Comparison of ENCODE assay signal across 12 mouse cellular contexts in the genomic region with DNA sequence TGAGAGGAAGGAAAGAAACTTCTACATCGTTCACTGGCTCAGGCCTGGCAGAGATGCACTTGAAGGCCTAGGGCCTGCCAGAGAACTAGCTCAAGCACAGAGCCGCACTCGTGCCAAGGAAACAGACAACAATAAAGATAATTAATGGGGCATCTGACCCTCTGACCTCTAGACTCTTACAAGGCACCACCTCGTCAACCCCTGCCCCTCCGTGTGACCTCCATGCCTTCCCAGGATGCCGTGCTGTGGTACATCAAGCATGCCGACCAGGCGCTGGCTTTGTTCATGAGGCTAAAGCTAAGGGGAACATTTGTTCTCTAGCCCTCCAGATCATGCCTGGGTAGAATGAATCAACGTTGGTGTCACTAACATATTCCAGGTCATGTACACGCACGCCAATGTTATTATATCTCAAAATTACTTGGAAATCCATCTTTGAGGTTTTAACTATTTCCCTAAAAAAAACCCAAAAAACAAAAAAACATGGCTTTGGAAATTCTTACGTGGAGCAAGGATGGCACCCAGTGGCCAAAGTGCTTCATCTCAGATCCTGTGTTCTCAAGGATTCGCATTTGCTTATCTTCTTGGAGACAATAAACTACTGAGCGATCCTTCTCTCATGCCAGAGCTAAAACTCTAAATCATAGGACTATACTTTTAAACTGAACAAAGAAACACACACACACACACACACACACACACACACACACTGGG.
DNase-seq lines count a peak whose midpoint lies in the region; ATAC-seq and TF ChIP-seq lines count a peak whose summit lies in the region.
"Had no signal": no experiment of that assay in that cellular context is flagged by ENCODE, and none has a peak within 500 bp of the region (broad histone marks: within the 10 kb centered on the region; RNA-seq: fewer than 3 reads in every experiment).

No protein-coding gene starts in this region.

- H3K4me2 ChIP-seq in midbrain, embryonic 11.5 days: no peak overlapping the region
- H3K4me2 ChIP-seq in midbrain, embryonic 15.5 days: no peak overlapping the region
- H3K4me2 ChIP-seq in hindbrain, postnatal 0 days (ENCODE audit: low read depth, low read length): no peak overlapping the region
- H3K4me2 ChIP-seq in stomach, postnatal 0 days (replicated peaks; ENCODE audit: low read depth): no peak overlapping the region
- H3K4me2 ChIP-seq: limb, embryonic 12.5 days; neural tube, embryonic 13.5 days had no signal

- H3K27me3 ChIP-seq in midbrain, embryonic 11.5 days (ENCODE audit: control insufficient read depth, insufficient read depth, low read length): no peaks in the 10 kb centered on the region
- H3K27me3 ChIP-seq in midbrain, embryonic 15.5 days (replicated peaks): no peaks in the 10 kb centered on the region
- H3K27me3 ChIP-seq in hindbrain, postnatal 0 days (ENCODE audit: insufficient read depth, low read length): no peaks in the 10 kb centered on the region
- H3K27me3 ChIP-seq in stomach, postnatal 0 days (ENCODE audit: control insufficient read depth, insufficient read depth, low read length): no peaks in the 10 kb centered on the region
- H3K27me3 ChIP-seq: neural tube, embryonic 13.5 days had no signal

- no peak overlapping the region for H3K9ac ChIP-seq in midbrain, embryonic 11.5 days (ENCODE audit: low read length)
- no peak overlapping the region for H3K9ac ChIP-seq in midbrain, embryonic 15.5 days
- H3K9ac ChIP-seq in hindbrain, postnatal 0 days (replicated peaks; ENCODE audit: low read length): no peak overlapping the region
- peak overlapping the region; percentile 31; the same call in 1 of the 2 replicates for H3K9ac ChIP-seq in stomach, postnatal 0 days (ENCODE audit: low read length)
- H3K9ac ChIP-seq: limb, embryonic 12.5 days; neural tube, embryonic 13.5 days had no signal

- no peak for TF ChIP-seq EP300 in stomach, postnatal 0 days (optimal IDR thresholded peaks at IDR 0.05)

- no peak for DNase-seq in gastrocnemius, adult 2 months
- no peak for DNase-seq in gastrocnemius, postnatal 4 days (ENCODE audit: low spot score in 2 of 2)
- DNase-seq in midbrain, embryonic 11.5 days (ENCODE audit: low spot score, missing footprints): peak; percentile 88
- peak; percentile 81 for DNase-seq in hindbrain, postnatal 0 days (ENCODE audit: low spot score)
- no peak for DNase-seq in stomach, postnatal 0 days (ENCODE audit: low spot score)
- DNase-seq in heart, postnatal 14 days: no peak
- DNase-seq: cerebellum, postnatal 36 days had no signal

- H3K4me3 ChIP-seq in gastrocnemius, adult 2 months: no peak overlapping the region
- no peak overlapping the region for H3K4me3 ChIP-seq in midbrain, embryonic 11.5 days (ENCODE audit: low read depth, low read length)
- no peak overlapping the region for H3K4me3 ChIP-seq in midbrain, embryonic 15.5 days
- no peak overlapping the region for H3K4me3 ChIP-seq in hindbrain, postnatal 0 days (ENCODE audit: low read length)
- H3K4me3 ChIP-seq in stomach, postnatal 0 days (ENCODE audit: low read depth, low read length): no peak overlapping the region
- H3K4me3 ChIP-seq: limb, embryonic 12.5 days; neural tube, embryonic 13.5 days had no signal

- H3K27ac ChIP-seq in gastrocnemius, adult 2 months: no peak overlapping the region
- H3K27ac ChIP-seq in midbrain, embryonic 11.5 days (ENCODE audit: low read depth, low read length): no peak overlapping the region
- H3K27ac ChIP-seq in midbrain, embryonic 15.5 days: no peak overlapping the region
- H3K27ac ChIP-seq in hindbrain, postnatal 0 days: no peak overlapping the region
- H3K27ac ChIP-seq in stomach, postnatal 0 days (replicated peaks): no peak overlapping the region
- H3K27ac ChIP-seq: limb, embryonic 12.5 days; neural tube, embryonic 13.5 days had no signal

- WGBS in midbrain, embryonic 11.5 days: 44% methylated on average over 14 of the region's 14 CpGs
- 48% methylated on average over 14 of the region's 14 CpGs for WGBS in midbrain, embryonic 15.5 days
- WGBS in hindbrain, postnatal 0 days: 24% methylated on average over 14 of the region's 14 CpGs
- 47% methylated on average over 14 of the region's 14 CpGs for WGBS in stomach, postnatal 0 days

- H3K4me1 ChIP-seq in midbrain, embryonic 11.5 days (ENCODE audit: control insufficient read depth, insufficient read depth, low read length): no peaks in the 10 kb centered on the region
- H3K4me1 ChIP-seq in midbrain, embryonic 15.5 days: peaks cover 7% of the 10 kb centered on the region; the same call in 1 of the 2 replicates
- H3K4me1 ChIP-seq in hindbrain, postnatal 0 days (ENCODE audit: insufficient read depth, low read length): peaks cover 3% of the 10 kb centered on the region; the same call in 1 of the 2 replicates
- 0 out of 2 replicates have a peak, but pooled peaks cover 3% of the 10 kb centered on the region for H3K4me1 ChIP-seq in stomach, postnatal 0 days (replicated peaks; ENCODE audit: control insufficient read depth, insufficient read depth)

- no peaks in the 10 kb centered on the region for H3K36me3 ChIP-seq in midbrain, embryonic 11.5 days (ENCODE audit: control insufficient read depth, insufficient read depth, low read length)
- no peaks in the 10 kb centered on the region for H3K36me3 ChIP-seq in midbrain, embryonic 15.5 days (replicated peaks)
- H3K36me3 ChIP-seq in hindbrain, postnatal 0 days (ENCODE audit: insufficient read depth, low read length): no peaks in the 10 kb centered on the region
- H3K36me3 ChIP-seq in stomach, postnatal 0 days (ENCODE audit: control insufficient read depth, insufficient read depth, low read length): no peaks in the 10 kb centered on the region
- H3K36me3 ChIP-seq: G1E; limb, embryonic 12.5 days; neural tube, embryonic 13.5 days had no signal

- H3K9me3 ChIP-seq in midbrain, embryonic 11.5 days (ENCODE audit: control insufficient read depth, low read length): no peaks in the 10 kb centered on the region
- H3K9me3 ChIP-seq in midbrain, embryonic 15.5 days: no peaks in the 10 kb centered on the region
- no peaks in the 10 kb centered on the region for H3K9me3 ChIP-seq in hindbrain, postnatal 0 days (ENCODE audit: low read length)
- H3K9me3 ChIP-seq in stomach, postnatal 0 days (ENCODE audit: control insufficient read depth, low read length): no peaks in the 10 kb centered on the region
- H3K9me3 ChIP-seq: G1E; limb, embryonic 12.5 days; neural tube, embryonic 13.5 days had no signal

- intact Hi-C loops in gastrocnemius, adult 2 months (cut with DNase I): no loop called here
- intact Hi-C loops in heart, postnatal 14 days (cut with DNase I): no loop called here

- peak; percentile 22; the same call in 1 of the 2 replicates for TF ChIP-seq CTCF in gastrocnemius, adult 2 months (IDR thresholded peaks at IDR 0.05)
- peak; percentile 71 for TF ChIP-seq CTCF in hindbrain, postnatal 0 days (IDR thresholded peaks at IDR 0.05; ENCODE audit: low read depth)
- peak; percentile 69 for TF ChIP-seq CTCF in stomach, postnatal 0 days (IDR thresholded peaks at IDR 0.05; ENCODE audit: low read depth)

- ATAC-seq in midbrain, embryonic 11.5 days (ENCODE audit: low FRiP score): no peak
- ATAC-seq in midbrain, embryonic 15.5 days (replicated peaks): no peak
- ATAC-seq in hindbrain, postnatal 0 days: peak; percentile 58; the same call in 1 of the 2 replicates
- ATAC-seq in stomach, postnatal 0 days (ENCODE audit: low FRiP score, low TSS enrichment): no peak
- ATAC-seq in cerebellum, adult (ENCODE audit: insufficient number of reproducible peaks, low FRiP score, low TSS enrichment): no peak

Comparison
In these comparisons a context has a peak if more than half of its experiments do, and no peak if none do; other contexts are left out.
1. DNase-seq: peak in midbrain, embryonic 11.5 days (single experiment) and hindbrain, postnatal 0 days (single experiment); none in gastrocnemius, adult 2 months (single experiment), gastrocnemius, postnatal 4 days (0 of 2), stomach, postnatal 0 days (single experiment) and heart, postnatal 14 days (0 of 2).
2. Peak in every context shown above with its lines, with median percentiles within 50 percentile points of each other: CTCF ChIP-seq.